Mouse (Mus musculus) testis, postnatal 10 days (tissue): ENCODE results near the gene Lcn2.

Experiments used
- DNase-seq: peaks from one replicate; pipeline ENCODE4 v3.0.0; 2021; ENCODE audit warnings: low spot score

The Lcn2 gene

DNA sequence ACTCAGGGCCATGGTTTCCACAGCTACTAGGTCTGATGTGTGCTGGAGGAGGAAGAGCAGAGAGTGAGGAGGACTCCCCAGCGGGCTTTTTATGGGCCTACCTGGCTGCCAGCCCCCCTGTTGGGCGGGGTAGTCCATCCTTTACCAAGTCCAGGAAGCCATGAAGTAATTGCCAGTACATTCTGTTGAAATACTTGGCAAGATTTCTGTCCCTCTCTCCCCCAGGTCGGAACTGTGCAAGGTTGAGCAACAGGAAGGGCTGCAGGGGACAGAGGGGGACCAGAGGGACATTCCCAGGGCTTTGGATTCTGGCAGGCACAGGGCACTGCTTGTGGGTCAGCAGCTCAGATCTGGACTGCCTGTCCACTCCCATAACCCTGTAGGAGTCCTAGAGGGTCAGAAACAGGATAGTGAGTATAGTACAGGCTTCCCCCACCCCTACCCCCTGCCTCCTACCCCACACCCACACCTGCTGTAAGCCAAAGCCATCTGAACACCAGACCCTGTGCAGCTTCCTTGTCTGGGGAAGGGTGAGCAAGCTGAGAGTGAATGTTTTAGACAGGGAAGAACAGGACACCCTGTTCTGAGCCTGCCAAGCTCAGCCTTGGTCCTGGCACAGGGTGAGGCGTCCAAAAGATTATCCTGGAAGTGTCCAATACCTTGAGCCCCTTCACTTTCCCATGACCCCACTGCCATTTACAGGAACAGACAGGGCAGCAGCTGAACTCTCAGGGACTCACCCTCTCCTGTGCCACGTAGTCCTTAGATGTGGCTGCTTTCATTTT, at the start of gene Lcn2:
Gene Lcn2, minus strand, starts transcription at position 547 of the 785 bp plus-strand sequence.
- no peak for DNase-seq

DNA sequence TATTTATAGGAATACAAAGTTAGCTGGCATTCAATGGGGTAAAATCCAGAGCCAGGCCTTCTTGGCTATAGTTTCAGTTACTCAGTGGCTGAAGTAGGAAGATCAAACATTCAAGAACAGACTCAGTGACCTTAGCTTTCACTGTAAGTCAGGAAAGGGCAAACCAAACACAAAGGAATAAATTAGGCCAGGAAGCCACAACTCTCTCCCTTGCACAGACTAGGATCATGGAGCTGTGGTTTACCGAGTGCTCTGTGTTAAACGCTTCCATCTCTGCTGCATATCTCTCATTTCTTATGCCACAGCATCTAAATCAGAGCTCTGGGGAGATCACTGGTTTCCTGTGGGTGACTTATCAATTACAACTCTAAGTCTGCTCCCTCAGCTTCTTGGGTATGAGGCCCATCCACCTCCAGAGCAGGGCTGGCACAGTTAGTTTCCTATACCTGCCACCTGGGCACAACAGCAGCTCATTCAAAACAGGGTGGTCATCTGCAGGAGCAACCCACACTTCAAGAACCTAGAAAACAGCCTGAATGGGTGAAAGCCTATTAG, 49.6 kb upstream of the Lcn2 start:
- DNase-seq, result no peak

DNA sequence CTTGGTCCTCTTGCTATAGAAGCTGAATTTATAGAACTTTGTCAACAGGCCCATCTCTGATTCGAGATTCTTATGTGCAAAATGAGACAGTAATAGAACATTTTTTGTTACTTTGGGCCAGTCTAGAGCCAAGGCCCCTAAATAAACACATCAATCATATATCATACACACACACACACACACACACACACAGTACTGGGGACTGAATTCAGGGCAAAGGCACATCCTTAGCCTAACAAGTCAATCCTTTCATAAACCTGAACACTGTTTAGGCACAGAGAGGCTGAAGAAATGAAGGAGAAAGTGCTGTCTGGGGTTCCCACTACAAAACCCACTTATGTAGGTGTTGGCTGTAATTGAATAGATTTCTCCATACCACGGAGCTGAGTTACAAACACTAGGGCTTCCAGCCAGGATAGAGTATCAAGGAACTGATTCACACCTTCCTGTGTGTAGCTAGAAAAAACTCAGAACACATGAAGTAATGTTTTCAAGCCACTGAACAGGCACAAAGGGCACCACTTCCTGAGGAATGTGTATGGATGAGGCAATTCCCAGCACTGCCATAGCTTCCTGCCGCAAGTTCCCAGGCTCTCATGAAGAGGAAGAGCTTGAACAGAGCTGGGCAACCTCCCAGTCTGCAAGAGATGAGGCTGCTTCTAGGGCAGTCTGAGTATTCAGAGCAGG, 48.8 kb upstream of the Lcn2 start:
- DNase-seq, result no peak

- peak; percentile 80 for DNase-seq
Measured at GRCm38 (mm10) chr2:32430701-32431676, 42.9 kb upstream of the Lcn2 start.

DNA sequence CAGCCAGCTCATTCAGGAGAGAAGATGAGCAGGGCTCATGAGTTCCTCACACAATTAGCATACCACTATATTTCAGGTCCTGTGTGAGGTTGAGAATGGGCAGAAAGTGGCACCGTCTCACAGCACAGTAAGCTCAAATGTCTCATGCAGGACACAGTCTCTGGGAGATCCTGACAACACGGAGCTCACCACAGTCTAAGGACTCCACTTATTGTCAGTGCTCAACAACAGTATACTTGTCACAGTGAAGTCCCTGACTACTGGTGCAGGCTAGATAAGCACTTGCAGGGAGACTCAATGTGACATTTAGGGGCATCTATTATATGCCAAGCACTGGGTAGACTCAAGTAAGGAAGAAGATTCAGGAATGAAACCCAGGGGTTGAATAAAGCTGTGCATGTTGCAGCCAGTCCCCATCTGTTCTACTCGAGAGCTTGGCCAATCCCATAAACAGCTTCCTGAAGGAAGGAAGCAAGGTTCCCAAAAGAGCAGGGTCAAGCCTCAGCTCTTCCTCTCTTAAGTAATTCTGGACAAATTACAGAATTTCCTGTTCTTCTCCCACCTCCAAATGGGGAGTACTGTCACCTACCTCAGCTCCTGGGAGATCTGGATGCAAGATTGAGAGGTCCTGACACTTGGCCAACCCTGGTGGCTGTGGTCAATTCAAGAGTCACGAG, 41.3 kb upstream of the Lcn2 start:
- DNase-seq, result no peak

DNA sequence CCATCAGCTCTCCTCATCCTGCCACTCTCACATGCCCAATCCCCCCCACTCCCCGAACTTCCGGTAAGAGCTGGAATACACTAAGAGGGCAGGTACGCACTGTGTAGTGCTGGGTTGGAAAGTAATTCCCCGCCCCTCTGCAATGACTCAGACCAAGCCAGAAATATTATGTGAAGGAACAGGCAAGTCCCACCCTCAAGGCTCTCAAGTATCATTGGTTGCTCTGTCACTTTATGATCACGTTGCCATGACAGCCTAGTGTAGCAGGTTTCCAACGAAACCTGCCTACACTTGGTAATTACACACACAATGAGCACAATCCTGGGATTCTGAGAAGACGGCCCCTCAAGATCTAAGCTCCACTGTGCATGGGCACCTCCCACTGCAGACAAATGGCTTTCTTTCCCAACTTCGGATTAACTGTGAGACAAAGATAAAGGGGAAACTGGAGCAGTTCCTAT, 40.2 kb upstream of the Lcn2 start:
- no peak for DNase-seq

GRCm38 (mm10) chr2:32427720-32428119, 39.7 kb upstream of the Lcn2 start:
- DNase-seq, result no peak

DNA sequence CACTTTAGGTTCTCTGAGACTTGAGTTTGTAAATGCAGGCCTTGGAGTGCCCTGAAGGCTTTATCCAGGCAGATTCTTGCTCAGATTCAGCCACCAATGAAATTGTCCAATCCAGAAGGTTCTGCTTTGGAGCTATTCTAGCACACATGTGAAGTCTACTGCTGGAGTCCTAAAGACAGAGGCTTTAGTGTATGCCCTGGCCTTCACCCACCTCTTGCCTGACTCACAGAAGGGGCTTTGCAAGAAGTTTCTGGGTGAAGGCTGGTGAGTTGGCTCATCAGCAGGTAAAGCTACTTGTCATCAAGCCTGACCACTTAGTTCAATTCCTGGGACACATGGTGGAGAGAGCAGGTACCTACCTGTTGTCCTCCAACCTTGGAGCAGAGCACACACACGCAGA, 38.1 kb upstream of the Lcn2 start:
- no peak for DNase-seq

GRCm38 (mm10) chr2:32425568-32425967, 37.5 kb upstream of the Lcn2 start:
- no peak for DNase-seq

DNA sequence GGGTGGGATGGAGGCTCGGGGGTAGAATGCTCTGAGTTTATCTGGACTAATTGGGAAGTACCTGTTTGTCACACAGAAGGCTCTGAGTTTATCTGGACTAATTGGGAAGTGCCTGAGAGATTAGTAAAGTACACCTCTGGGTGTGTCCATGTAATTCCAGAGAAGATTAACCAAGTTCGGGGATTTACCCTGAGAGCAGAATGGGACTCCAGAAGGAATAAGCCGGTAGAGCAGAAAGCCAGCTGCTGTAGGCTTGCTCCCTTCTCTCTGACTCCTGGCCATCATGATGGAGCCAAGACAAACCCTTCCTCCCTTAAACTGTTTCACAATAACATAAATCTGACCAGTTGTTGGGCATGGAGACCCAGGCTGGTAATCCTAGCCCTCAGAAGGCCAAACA, 36.7 kb upstream of the Lcn2 start:
- DNase-seq, result no peak

DNA sequence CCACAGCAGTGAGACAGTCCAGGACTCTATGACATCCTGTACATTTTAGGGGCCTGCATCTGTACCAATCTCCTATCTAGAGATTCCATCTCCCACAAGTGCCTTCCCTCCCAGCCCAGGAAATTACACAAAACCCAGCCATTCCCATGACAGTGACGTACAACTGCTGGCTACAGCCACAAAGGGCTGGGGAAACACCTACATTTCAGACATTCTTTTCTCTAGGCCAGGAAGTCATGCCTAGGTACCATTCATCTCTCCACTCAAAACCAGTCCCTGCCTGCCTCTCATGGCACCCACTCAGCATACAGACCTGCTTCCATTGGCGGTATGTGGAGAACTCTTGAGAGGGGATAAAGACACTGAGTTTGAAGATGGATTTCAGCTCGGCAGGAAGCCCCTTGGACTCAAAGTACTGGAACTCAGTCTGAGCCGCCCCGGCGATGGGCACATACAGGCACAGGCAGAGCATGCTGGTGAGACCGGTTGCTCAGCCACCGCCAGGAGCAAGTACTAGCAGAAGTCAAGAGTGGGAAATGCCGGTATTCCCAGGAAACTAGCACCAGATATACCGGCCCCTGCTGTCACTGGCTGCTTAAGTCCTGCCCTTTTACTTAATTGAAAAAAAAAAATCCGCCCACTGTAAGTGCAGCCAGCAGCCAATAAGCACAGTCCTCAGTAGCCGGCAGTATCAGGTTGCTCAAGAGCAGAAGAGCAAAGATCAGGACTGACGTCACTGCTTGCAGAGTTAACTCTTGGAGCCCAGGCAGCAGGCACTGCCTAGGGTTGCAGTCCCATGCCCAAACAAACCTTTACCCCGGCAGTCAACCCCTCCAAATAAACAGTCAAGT, 35.7 kb upstream of the Lcn2 start:
- DNase-seq, result no peak

DNA sequence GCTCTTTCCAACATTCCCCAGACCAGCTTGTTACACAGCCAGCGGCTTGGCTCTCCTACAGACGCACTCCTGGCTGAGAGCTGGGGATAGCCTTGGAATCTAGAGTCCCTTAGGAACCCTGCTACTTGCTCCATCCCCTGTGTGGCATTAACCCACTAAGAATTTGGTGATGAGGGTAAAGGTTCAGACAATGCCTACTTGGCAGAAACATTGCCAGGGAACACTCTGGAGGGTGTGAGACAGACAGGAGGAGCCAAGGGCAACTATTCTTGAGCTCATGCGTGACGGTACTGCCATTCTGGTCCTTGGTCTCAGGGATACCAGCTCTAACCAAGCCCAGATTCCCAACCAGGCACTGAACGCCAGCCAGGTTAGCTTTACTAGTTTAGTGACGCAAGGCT, 33.8 kb upstream of the Lcn2 start:
- no peak for DNase-seq

DNA sequence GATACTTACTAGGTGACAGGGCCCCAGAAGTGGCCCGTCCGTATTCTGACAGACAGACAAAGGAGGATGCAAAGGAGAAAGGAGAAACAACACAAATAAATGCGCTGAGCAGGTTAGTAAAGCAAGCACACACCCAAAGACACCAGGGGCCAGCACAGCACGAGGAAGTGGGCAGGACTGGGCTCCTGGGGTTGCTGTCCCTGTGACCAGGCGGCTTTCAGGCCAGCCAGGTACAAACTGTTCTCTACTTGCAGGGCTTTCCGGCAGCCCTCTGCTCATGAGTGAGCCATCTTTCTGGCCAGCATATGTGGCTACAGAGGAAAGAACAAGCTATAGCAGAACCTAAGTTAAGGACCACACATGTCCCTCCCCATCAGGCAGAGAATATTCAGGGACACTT, 32.6 kb upstream of the Lcn2 start:
- no peak for DNase-seq

DNA sequence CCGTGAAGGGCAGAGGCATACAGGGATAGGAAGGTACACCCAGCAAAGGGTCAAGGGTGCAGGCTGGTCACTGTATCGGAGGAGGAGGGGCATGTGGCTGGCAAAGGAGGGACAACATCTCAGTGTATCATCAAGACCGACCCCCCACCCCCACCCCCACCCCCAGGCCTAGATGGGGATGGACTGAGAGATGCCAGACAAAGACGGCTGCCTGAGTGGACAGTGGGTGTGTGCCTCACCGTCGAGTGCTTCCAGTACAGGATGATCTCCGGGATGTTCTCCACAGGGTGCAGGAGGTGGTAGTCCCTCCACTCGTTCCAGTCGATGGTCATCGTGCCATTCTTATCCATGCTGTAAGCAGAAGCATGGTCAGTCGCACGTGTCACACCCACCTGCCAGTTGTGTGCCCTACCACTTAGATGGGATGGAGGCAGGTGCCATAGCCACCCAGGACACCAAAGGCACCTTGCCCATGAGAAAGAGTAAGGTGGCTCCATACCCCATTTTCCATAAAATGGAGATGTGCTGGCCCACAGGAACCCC, 32.1 kb upstream of the Lcn2 start:
- DNase-seq, result no peak

- no peak for DNase-seq
Measured at GRCm38 (mm10) chr2:32419359-32419758, 31.3 kb upstream of the Lcn2 start.

DNA sequence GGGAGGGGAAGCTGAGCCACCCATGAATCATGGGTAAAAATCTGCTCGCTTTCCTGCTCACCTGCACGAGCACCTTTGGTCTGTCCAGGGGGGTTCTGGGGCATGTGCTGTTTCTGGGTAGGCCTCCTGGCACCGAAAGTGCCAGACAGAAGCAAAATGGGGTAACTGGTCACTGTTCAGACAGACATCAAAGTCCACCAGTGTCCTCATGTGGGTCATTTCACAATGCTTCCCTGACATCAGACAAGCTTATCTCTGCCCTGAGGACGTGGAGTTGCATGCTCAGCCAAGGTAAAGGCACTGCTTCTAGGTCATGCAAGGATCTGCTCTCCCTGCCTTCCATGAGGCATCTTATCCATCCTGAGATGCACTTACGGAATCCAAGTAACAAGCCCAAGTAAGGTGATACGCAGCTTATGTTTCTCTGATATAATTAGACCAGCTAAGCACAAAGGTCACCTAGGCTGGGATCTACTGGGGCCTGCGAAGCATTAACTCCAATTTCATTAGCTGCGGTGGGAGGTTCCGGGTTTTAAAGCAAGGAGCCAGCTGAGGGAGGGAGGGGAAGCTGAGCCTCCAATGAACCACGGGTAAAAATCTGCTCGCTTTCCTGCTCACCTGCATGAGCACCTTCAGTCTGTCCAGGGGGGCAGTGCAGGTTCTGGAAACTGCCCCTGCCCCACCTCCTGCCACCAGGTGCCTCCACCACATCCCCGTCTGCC, 30.5 kb upstream of the Lcn2 start:
- no peak for DNase-seq

GRCm38 (mm10) chr2:32417486-32417885, 29.4 kb upstream of the Lcn2 start:
- no peak for DNase-seq

GRCm38 (mm10) chr2:32416556-32416955, 28.5 kb upstream of the Lcn2 start:
- no peak for DNase-seq

GRCm38 (mm10) chr2:32415801-32416200, 27.7 kb upstream of the Lcn2 start:
- DNase-seq, result no peak

GRCm38 (mm10) chr2:32413936-32414335, 25.9 kb upstream of the Lcn2 start:
- DNase-seq, result no peak
